Mouse (Mus musculus) forebrain, embryonic 16.5 days (tissue): ENCODE measurements around the gene Sult1c1. TPM values are rescaled to one million over a fixed set of nuclear protein-coding genes. Genes with fewer than 3 reads are reported as not detected.

Source experiments
- polyA plus RNA-seq: library from polyadenylated mRNA; unstranded; fragments of >200 nt; fragmentation: Nextera tagmentation; extraction: Ambion mirVana; gene quantifications from 2 replicates; pipeline ENCODE4 v1.2.1, GENCODE M21; 2015

Sult1c1 gene
- polyA plus RNA-seq, 1 experiment from 2014 or later, result not detected

Other genes starting within 250 kb of the Sult1c1 start
- not detected in 2 replicates for gene Sult1c2, start 144.3 kb downstream of the Sult1c1 start, polyA plus RNA-seq